Mouse (Mus musculus) myocyte (in vitro differentiated cells): ENCODE results near the gene Tmem200c.

Experiments used
- E2F4 ChIP-seq: IDR thresholded peaks from one replicate; pipeline ENCODE4 v1.6.1; 2011; ENCODE audit warnings: mild to moderate bottlenecking, control low read depth, moderate library complexity; ENCODE audit not compliant: insufficient read depth
- MYOG ChIP-seq, 3 experiments: IDR thresholded peaks; one replicate each; pipeline ENCODE4 v1.6.1; 2011; ENCODE audit warnings: control low read depth in 2 of 3, low read depth in 2 of 3, mild to moderate bottlenecking in 2 of 3; ENCODE audit not compliant: insufficient read length in 2 of 3, control insufficient read depth in 1 of 3, insufficient read depth in 1 of 3
- POLR2A ChIP-seq: IDR thresholded peaks from one replicate; pipeline ENCODE4 v1.6.1; 2011; ENCODE audit warnings: low read depth, mild to moderate bottlenecking, control low read depth, moderate library complexity; ENCODE audit not compliant: insufficient read length
- POLR2AphosphoS2 ChIP-seq: IDR thresholded peaks from one replicate; pipeline ENCODE4 v1.6.1; 2011; ENCODE audit warnings: low read depth, control low read depth; ENCODE audit not compliant: insufficient read length
- USF1 ChIP-seq: IDR thresholded peaks from one replicate; pipeline ENCODE4 v1.6.1; 2011; ENCODE audit warnings: low read depth, mild to moderate bottlenecking, control low read depth, moderate library complexity

- TF ChIP-seq E2F4, result no peak
- TF ChIP-seq POLR2A, result no peak
- TF ChIP-seq USF1, result no peak
- no peak for TF ChIP-seq POLR2AphosphoS2
- TF ChIP-seq MYOG (IDR thresholded peaks at IDR 0.05; ENCODE audit: control insufficient read depth in 1 of 3, insufficient read depth in 1 of 3, insufficient read length in 2 of 3, low read depth in 2 of 3), result no peak
These were observed at the start of gene Tmem200c for GRCm38 (mm10) chr17:68826323-68826722.
